Mouse (Mus musculus) liver, embryonic 14.5 days (tissue): ENCODE results near the gene Abca6. TPM values are rescaled to one million over a fixed set of nuclear protein-coding genes. Genes with fewer than 3 reads are reported as not detected.

Experiments
- ATAC-seq: fragments of 200-750 bp; cut with Nextera tagmentation; 2 replicates; pipeline ENCODE4 v1.8.0; 2017; ENCODE audit warnings: moderate number of reproducible peaks, mild to moderate bottlenecking, moderate library complexity; ENCODE audit not compliant: insufficient read depth
- DNase-seq, 3 experiments: peaks; one replicate each; pipeline ENCODE4 v3.0.0-alpha.2; 2012 to 2013; ENCODE audit warnings: low read depth in 3 of 3, low spot score in 3 of 3
- H3K27ac ChIP-seq: fragments of 300-500 bp; sonication (generic); 2 replicates; pipeline ENCODE4 v1.5.1; 2014; ENCODE audit warnings: moderate library complexity, mild to moderate bottlenecking, control low read depth, inconsistent platforms
- H3K27me3 ChIP-seq: fragments of 300-500 bp; sonication (generic); 2 replicates; pipeline ENCODE4 v1.6.1; 2014; ENCODE audit warnings: mild to moderate bottlenecking, low read length, moderate library complexity; ENCODE audit not compliant: control insufficient read depth, insufficient read depth
- H3K36me3 ChIP-seq: fragments of 300-500 bp; sonication (generic); replicated peaks from 2 replicates; pipeline ENCODE4 v1.6.1; 2014; ENCODE audit warnings: low read depth; ENCODE audit not compliant: control insufficient read depth, insufficient read depth
- H3K4me1 ChIP-seq, 2 experiments: fragments of 200-500 bp in 1 of 2; fragments of 300-500 bp in 1 of 2; sonication (generic) in 1 of 2; replicated peaks; 2 replicates each; pipeline ENCODE4 v1.6.1; 2012 to 2014; ENCODE audit warnings: antibody characterized with exemption in 1 of 2, inconsistent platforms in 1 of 2, low read length in 1 of 2; ENCODE audit not compliant: control insufficient read depth in 2 of 2, insufficient read depth in 2 of 2
- H3K4me2 ChIP-seq: fragments of 300-500 bp; sonication (generic); 2 replicates; pipeline ENCODE4 v1.6.1; 2014; ENCODE audit warnings: low read depth, mild to moderate bottlenecking, control low read depth, moderate library complexity
- H3K4me3 ChIP-seq, 2 experiments: fragments of 200-500 bp in 1 of 2; fragments of 300-500 bp in 1 of 2; sonication (generic) in 1 of 2; 2 replicates each; pipeline ENCODE4 v1.5.1; 2012 to 2014; ENCODE audit warnings: low read depth in 2 of 2, low read length in 2 of 2, mild to moderate bottlenecking in 2 of 2, control low read depth in 1 of 2, inconsistent platforms in 1 of 2, moderate library complexity in 1 of 2; ENCODE audit not compliant: insufficient read depth in 1 of 2
- H3K9ac ChIP-seq: fragments of 300-500 bp; sonication (generic); replicated peaks from 2 replicates; pipeline ENCODE4 v1.6.1; 2014; ENCODE audit warnings: mild to moderate bottlenecking, control low read depth, moderate library complexity
- H3K9me3 ChIP-seq: fragments of 300-500 bp; sonication (generic); 2 replicates; pipeline ENCODE4 v1.6.1; 2016; ENCODE audit warnings: low read length, mixed read lengths; ENCODE audit not compliant: control insufficient read depth
- CTCF ChIP-seq: IDR thresholded peaks from 2 replicates; pipeline ENCODE4 v1.5.1; 2016; ENCODE audit warnings: antibody characterized with exemption, low read depth, control low read depth
- EP300 ChIP-seq: IDR thresholded peaks from 2 replicates; pipeline ENCODE4 v1.6.1; 2016; ENCODE audit warnings: antibody characterized with exemption, low read depth
- whole genome bisulfite sequencing: fragments of 180-500 bp; shearing (Covaris S2); extraction: QIAGEN DNeasy Blood & Tissue Kit; methylation state at CpG from one replicate; pipeline ENCODE4 v1.1.7; 2014; ENCODE audit not compliant: insufficient replicate concordance; 5-methylcytosine and 5-hydroxymethylcytosine counted together
- polyA plus RNA-seq, 2 experiments: library from polyadenylated mRNA; depleted of rRNA in 1 of 2; stranded (reverse) in 1 of 2; unstranded in 1 of 2; fragments of >200 nt; fragmentation: Nextera tagmentation in 1 of 2; extraction: Ambion mirVana in 1 of 2; gene quantifications; 2 replicates each; pipeline versions ENCODE4 v1.2.1 to v1.2.3; 2012 to 2014

Gene Abca6
- polyA plus RNA-seq, 2 experiments = 2.5 to 4.2 TPM

DNA sequence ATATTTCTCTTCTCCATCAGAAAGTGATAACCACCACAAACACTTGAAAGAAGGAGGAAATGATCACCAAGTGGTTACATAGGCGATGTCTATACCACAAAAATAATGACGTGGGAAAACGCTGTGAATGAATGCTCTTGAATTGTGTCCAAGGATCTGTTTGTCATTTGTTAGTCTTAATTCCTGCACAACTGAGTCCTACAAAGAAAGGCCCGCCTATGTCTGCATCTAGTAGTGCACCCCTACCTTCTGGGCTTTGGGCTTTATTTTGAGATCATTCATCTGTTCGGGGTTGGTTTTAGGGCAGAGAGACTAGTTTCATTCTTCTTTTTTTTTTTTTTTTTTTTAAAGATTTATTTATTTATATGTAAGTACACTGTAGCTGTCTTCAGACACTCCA lies 47.6 kb downstream of the Abca6 start:
- no peaks in the 10 kb centered on the region for H3K27me3 ChIP-seq
- no peaks in the 10 kb centered on the region for H3K9me3 ChIP-seq
- DNase-seq (no peak), ATAC-seq (no peak)
- H3K36me3 ChIP-seq = no peaks in the 10 kb centered on the region
- H3K9ac ChIP-seq = no peak overlapping the region
- H3K4me1 ChIP-seq = no peaks in the 10 kb centered on the region; a peak in 1 of 4 replicates
- H3K4me3 ChIP-seq = no peak overlapping the region
- H3K4me2 ChIP-seq = no peak overlapping the region
- TF ChIP-seq EP300 = no peak
- WGBS = 59% methylated on average over 5 of the region's 5 CpGs
- no peak overlapping the region for H3K27ac ChIP-seq

DNA sequence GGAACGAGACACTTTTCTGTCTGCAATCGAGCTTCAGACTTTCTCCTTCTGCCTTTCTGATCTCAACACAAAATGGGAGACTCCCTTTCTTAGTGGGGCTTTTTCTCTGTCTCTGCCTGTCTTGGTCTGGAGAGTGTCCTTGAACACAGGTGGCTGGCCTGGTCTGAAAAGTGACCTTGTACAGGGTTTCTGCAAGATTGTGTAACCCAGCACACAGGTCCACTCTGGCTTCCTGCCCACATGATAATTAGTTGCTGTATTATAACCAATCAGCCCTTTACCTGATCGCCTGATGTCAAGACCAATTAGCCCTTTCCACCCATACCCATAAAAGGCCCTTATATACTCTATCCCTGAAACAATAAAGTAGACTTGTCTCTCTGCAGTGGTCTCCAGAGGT lies 52.7 kb downstream of the Abca6 start:
- Histone ChIP-seq H3K4me3 (no peak overlapping the region), H3K9ac (no peak overlapping the region), H3K4me2 (no peak overlapping the region), H3K9me3 (no peaks in the 10 kb centered on the region), H3K27me3 (no peaks in the 10 kb centered on the region), H3K27ac (no peak overlapping the region), H3K36me3 (no peaks in the 10 kb centered on the region), H3K4me1 (no peaks in the 10 kb centered on the region; a peak in 1 of 4 replicates)
- no peak for DNase-seq
- no peak for ATAC-seq
- WGBS = 44% methylated on average over 3 of the region's 3 CpGs
- TF ChIP-seq CTCF (no peak), EP300 (no peak)

DNA sequence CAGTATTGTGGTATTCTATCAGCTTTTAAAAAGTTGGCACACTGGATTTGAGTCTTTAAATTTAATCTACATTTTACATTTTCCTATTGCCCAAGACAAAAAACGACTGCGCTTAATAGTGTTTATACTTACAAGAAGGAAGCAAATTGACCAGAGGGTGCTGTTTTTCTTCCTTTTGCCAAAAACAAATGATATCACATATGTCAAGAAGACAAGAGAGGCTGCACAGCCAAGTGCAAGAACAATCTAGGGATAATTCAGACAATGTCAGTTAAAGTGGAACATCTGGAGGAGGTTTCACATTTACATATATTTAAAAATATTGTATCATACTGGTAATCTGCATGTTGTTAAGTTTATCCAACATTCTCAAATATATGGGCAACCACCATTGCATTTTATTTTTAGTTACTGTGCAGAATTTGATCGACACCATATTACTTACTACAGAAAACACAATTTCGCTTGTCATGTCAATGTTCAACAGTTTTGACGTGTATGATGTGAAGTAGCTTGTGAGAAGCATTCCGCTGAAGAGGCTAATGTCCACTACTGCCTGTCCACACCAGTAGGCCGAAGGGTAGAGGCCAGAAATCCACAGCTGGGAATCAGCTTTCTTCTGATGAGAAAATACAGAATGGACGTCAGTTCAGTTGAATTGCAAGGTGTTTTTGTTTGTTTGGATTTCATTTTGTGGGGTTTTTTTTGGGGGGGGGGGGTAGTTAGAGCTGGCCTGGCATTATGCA lies 54.8 kb downstream of the Abca6 start:
- H3K27ac ChIP-seq = no peak overlapping the region
- H3K4me3 ChIP-seq = no peak overlapping the region
- no peaks in the 10 kb centered on the region for H3K36me3 ChIP-seq
- no peak overlapping the region for H3K9ac ChIP-seq
- 61% methylated on average over 8 of the region's 8 CpGs for WGBS
- H3K27me3 ChIP-seq = no peaks in the 10 kb centered on the region
- no peak for TF ChIP-seq EP300
- TF ChIP-seq CTCF = no peak
- H3K4me2 ChIP-seq = no peak overlapping the region
- H3K9me3 ChIP-seq = no peaks in the 10 kb centered on the region
- H3K4me1 ChIP-seq = no peaks in the 10 kb centered on the region; a peak in 1 of 4 replicates
- DNase-seq = no peak
- no peak for ATAC-seq

DNA sequence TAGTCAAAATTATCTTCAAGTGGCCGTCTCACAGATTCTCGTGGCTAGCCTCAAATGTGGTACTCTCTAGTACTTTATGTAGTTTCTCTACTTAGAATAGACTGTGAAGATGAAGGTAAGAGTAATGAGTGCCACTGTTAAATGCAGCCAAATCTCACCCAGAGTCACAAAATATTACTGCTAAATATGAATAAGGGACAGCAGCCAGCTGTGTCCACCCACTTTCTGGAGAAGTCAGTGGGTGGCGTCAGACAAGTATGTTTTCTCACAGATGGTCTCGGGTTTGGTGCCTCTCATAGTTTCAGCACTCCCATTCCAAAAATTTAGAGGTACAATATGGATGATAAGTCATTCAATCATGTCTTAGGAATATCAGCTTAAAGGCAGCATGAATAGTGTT lies 56.3 kb downstream of the Abca6 start:
- WGBS = 51% methylated on average over 4 of the region's 4 CpGs
- no peak for ATAC-seq
- H3K4me1 ChIP-seq = no peaks in the 10 kb centered on the region; a peak in 1 of 4 replicates
- no peak for TF ChIP-seq EP300
- TF ChIP-seq CTCF = no peak
- H3K9me3 ChIP-seq = no peaks in the 10 kb centered on the region
- DNase-seq = no peak
- no peak overlapping the region for H3K4me2 ChIP-seq
- H3K36me3 ChIP-seq = no peaks in the 10 kb centered on the region
- H3K27me3 ChIP-seq = no peaks in the 10 kb centered on the region
- no peak overlapping the region for H3K27ac ChIP-seq
- H3K9ac ChIP-seq = no peak overlapping the region
- no peak overlapping the region for H3K4me3 ChIP-seq

DNA sequence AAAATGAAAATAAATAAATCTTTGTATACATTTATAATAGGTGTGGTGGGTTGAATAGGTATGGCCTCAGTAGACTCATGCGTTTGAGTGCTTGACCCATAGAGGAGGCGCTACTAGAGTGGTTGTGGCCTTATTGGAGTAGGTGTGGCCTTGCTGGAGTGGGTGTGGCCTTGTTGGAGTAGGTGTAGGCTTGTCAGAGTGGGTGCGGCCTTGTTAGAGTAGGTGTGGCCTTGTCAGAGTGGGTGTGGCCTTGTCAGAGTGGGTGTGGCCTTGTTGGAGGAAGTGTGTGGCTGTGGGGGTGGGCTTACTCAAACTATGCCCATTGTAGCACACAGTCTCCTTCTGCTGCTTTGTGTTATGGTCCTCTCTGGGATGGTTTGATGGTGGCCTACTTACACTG lies 80.4 kb downstream of the Abca6 start:
- Histone ChIP-seq H3K4me2 (no peak overlapping the region), H3K36me3 (no peaks in the 10 kb centered on the region), H3K9ac (no peak overlapping the region), H3K27ac (no peak overlapping the region), H3K4me3 (no peak overlapping the region), H3K27me3 (no peaks in the 10 kb centered on the region), H3K9me3 (no peaks in the 10 kb centered on the region), H3K4me1 (no peaks in the 10 kb centered on the region)
- 81% methylated on average over 3 of the region's 3 CpGs for WGBS
- no peak for ATAC-seq
- DNase-seq = no peak
- TF ChIP-seq CTCF = no peak
- TF ChIP-seq EP300 = no peak
